Mouse (Mus musculus) forebrain, postnatal 0 days (tissue): ENCODE data around the gene Csnk1e. TPM values are rescaled to one million over a fixed set of nuclear protein-coding genes. Genes with fewer than 3 reads are reported as not detected.

Source experiments
- ATAC-seq: fragments of 200-750 bp; cut with Nextera tagmentation; 2 replicates; pipeline ENCODE4 v1.8.0; 2017; ENCODE audit warnings: mild to moderate bottlenecking, moderate library complexity
- DNase-seq: peaks from one replicate; pipeline ENCODE4 v3.0.0-alpha.2; 2015
- H3K27ac ChIP-seq: fragments of 300-500 bp; sonication (generic); 2 replicates; pipeline ENCODE4 v1.5.1; 2014; ENCODE audit warnings: low read depth, mild to moderate bottlenecking, antibody characterized with exemption, low read length, moderate library complexity, mixed read lengths
- H3K27me3 ChIP-seq: fragments of 300-500 bp; sonication (generic); 2 replicates; pipeline ENCODE4 v1.6.1; 2014; ENCODE audit warnings: mild to moderate bottlenecking, low read length, mixed read lengths; ENCODE audit not compliant: insufficient read depth
- H3K36me3 ChIP-seq: fragments of 300-500 bp; sonication (generic); 2 replicates; pipeline ENCODE4 v1.6.1; 2014; ENCODE audit warnings: mild to moderate bottlenecking, moderate library complexity; ENCODE audit not compliant: insufficient read depth
- H3K4me1 ChIP-seq: fragments of 300-500 bp; sonication (generic); 2 replicates; pipeline ENCODE4 v1.6.1; 2014; ENCODE audit warnings: antibody characterized with exemption; ENCODE audit not compliant: insufficient read depth
- H3K4me2 ChIP-seq: fragments of 300-500 bp; sonication (generic); 2 replicates; pipeline ENCODE4 v1.6.1; 2014; ENCODE audit warnings: low read depth, mild to moderate bottlenecking, moderate library complexity
- H3K4me3 ChIP-seq: fragments of 300-500 bp; sonication (generic); 2 replicates; pipeline ENCODE4 v1.5.1; 2014; ENCODE audit warnings: low read depth, low read length, mixed read lengths
- H3K9ac ChIP-seq: fragments of 300-500 bp; sonication (generic); 2 replicates; pipeline ENCODE4 v1.6.1; 2014; ENCODE audit warnings: mild to moderate bottlenecking
- H3K9me3 ChIP-seq: fragments of 300-500 bp; sonication (generic); 2 replicates; pipeline ENCODE4 v1.6.1; 2016; ENCODE audit warnings: low read length
- CTCF ChIP-seq: sonication (generic); IDR thresholded peaks from 2 replicates; pipeline ENCODE4 v1.5.1; 2016; ENCODE audit warnings: antibody characterized with exemption, control low read depth, low read depth
- WGBS: fragments of 180-500 bp; shearing (Covaris S2); extraction: QIAGEN DNeasy Blood & Tissue Kit; methylation state at CpG from one replicate; pipeline ENCODE4 v1.1.7; 2014; 5-methylcytosine and 5-hydroxymethylcytosine counted together
- polyA plus RNA-seq: library from polyadenylated mRNA; unstranded; fragments of >200 nt; fragmentation: Nextera tagmentation; extraction: Ambion mirVana; gene quantifications from 2 replicates; pipeline ENCODE4 v1.2.1, GENCODE M21; 2015
- total RNA-seq: library from RNA; depleted of rRNA; stranded (reverse); fragments of >200 nt; gene quantifications from 2 replicates; pipeline ENCODE4 v1.2.3, GENCODE M21; 2014

The Csnk1e gene
- total and polyA plus RNA-seq, 2 experiments from 2014 or later, result 248 to 490 TPM

- WGBS, result 82% methylated on average over 8 of the region's 8 CpGs
- no peak for ATAC-seq
- H3K9ac ChIP-seq, result no peak overlapping the region
- H3K36me3 ChIP-seq, result peaks cover 17% of the 10 kb centered on the region
- H3K9me3 ChIP-seq, result no peaks in the 10 kb centered on the region
- no peak for DNase-seq
- no peaks in the 10 kb centered on the region for H3K27me3 ChIP-seq
- H3K4me1 ChIP-seq, result no peaks in the 10 kb centered on the region
- no peak overlapping the region for H3K4me2 ChIP-seq
- no peak overlapping the region for H3K4me3 ChIP-seq
- H3K27ac ChIP-seq, result no peak overlapping the region
- TF ChIP-seq CTCF, result no peak
Measured at GRCm38 (mm10) chr15:79413802-79414201, 41.6 kb downstream of the Csnk1e start.

DNA sequence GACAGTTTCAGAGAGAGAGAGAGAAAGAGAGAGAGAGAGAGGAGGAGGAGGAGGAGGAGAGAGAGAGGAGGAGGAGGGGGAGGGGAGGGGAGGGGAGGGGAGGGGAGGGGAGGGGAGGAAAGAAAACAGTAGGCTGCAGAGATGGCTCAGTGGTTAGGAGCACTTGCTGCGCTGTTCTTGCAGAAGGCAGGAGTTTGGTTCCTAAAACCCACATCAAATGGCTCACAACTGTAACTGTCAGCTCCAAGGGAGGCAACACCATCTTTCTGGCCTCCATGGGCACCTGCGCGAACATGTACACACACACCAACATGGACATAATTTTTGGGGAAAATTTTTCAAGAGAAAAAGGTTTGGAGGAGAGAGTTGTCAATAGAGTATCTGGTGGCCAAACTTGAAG is 42.2 kb downstream of the Csnk1e start:
- Histone ChIP-seq H3K9ac (no peak overlapping the region), H3K9me3 (no peaks in the 10 kb centered on the region), H3K4me3 (no peak overlapping the region), H3K4me1 (no peaks in the 10 kb centered on the region), H3K27me3 (no peaks in the 10 kb centered on the region), H3K36me3 (peaks cover 11% of the 10 kb centered on the region), H3K4me2 (no peak overlapping the region), H3K27ac (no peak overlapping the region)
- ATAC-seq (no peak), DNase-seq (no peak)
- 97% methylated on average over 3 of the region's 3 CpGs for WGBS
- no peak for TF ChIP-seq CTCF

DNA sequence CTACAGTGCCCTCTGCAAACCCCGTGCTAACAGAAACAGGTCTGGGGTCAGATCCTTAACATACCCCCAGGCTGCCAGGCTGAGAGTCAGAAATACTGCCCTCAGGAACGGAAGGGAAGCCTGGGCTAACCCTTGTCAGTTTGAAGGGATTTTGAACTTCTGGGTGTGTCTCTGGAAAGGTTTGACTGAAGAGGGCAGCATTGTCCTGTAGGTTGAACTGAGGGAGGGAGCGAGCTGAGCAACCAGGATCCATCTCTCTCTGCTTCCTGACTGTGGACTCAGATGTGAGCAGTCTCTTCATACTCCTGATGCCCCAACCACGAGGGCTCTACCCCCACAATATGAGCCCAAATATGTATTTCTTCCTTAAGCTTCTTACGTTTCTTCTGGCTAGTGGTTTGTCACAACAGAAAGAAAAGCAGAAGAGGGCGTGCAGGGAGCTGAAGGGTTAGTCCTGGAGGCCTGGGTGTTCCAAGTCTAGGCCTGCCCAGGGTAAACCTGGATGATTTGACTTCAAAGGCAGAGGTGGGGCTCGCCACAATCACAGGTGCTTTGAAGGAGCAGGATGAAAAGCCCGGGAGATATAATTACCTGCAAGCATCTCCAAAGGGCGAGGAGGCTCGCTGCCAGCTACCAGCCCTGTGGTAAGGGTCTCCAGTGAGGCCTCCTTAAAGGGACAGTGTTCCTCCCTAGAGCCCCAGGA is 43.9 kb downstream of the Csnk1e start:
- ATAC-seq, result no peak
- WGBS, result 54% methylated on average over 10 of the region's 10 CpGs

DNA sequence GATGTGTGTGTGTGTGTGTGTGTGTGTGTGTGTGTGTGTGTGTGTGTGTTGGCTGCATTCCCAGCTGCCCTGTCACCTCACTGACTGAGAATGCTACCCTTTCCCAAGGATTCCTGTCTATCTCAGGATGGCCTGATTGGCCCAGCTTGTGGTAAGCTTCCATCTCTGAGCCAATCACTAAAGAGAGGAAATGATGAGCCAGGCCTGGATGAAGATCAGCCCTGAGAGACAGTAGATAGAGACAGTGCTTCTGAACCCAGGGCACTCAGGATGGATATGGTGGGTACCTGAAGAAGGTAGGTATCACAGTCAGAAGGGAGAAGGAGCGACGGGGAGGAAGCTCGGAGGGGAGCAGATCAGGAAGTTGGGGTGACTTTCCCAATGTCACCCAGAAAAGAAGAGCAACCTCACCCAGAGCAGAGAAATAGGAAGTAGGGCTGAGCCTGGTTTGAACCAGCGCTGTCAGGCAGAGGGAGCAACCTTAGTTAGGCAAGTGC is 46.2 kb downstream of the Csnk1e start:
- Histone ChIP-seq H3K9ac (no peak overlapping the region), H3K36me3 (no peaks in the 10 kb centered on the region), H3K4me3 (no peak overlapping the region), H3K4me1 (no peaks in the 10 kb centered on the region), H3K4me2 (no peak overlapping the region), H3K27ac (no peak overlapping the region), H3K27me3 (no peaks in the 10 kb centered on the region), H3K9me3 (no peaks in the 10 kb centered on the region)
- no peak for ATAC-seq
- whole genome bisulfite sequencing, result 87% methylated on average over 4 of the region's 4 CpGs
- no peak for DNase-seq
- TF ChIP-seq CTCF, result no peak

More for the DNA sequence above, 43.9 kb downstream of the Csnk1e start:
- Histone ChIP-seq H3K9ac (no peak overlapping the region), H3K4me2 (no peak overlapping the region), H3K36me3 (no peaks in the 10 kb centered on the region), H3K27me3 (no peaks in the 10 kb centered on the region), H3K4me3 (no peak overlapping the region), H3K27ac (no peak overlapping the region), H3K4me1 (no peaks in the 10 kb centered on the region), H3K9me3 (no peaks in the 10 kb centered on the region)
- DNase-seq, result no peak
- TF ChIP-seq CTCF, result no peak

DNA sequence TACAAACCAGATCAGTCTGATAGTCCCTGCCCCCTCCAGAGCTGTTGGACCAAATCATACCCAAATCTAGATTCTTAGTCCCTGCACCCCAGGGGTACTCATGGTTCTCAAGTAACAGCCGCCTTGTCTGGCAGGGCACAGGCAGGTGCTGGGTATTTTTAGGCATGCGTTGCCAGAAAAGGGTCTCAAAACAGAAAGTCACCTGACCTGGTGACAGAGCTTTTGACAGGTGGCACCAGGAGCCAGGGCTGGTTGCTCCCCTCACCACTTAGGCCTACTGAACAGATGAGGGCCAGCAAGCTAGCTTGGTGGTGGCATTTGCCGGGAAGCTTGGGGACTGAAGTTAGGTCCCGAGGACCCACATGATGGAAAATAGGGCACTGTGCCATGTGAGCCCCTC is 48.8 kb downstream of the Csnk1e start:
- Histone ChIP-seq H3K36me3 (no peaks in the 10 kb centered on the region), H3K27me3 (no peaks in the 10 kb centered on the region), H3K9me3 (no peaks in the 10 kb centered on the region), H3K4me2 (no peak overlapping the region), H3K27ac (no peak overlapping the region), H3K4me1 (peaks cover under 1% of the 10 kb centered on the region; the same call in 1 of the 2 replicates), H3K4me3 (no peak overlapping the region), H3K9ac (no peak overlapping the region)
- no peak for DNase-seq
- WGBS, result 84% methylated on average over 4 of the region's 4 CpGs
- TF ChIP-seq CTCF, result no peak
- ATAC-seq, result no peak

GRCm38 (mm10) chr15:79404277-79404676 is 51.1 kb downstream of the Csnk1e start:
- ATAC-seq (no peak), DNase-seq (no peak)
- Histone ChIP-seq H3K4me2 (0 out of 2 replicates have a peak overlapping the region, but pooled peaks have one; percentile 85), H3K27me3 (no peaks in the 10 kb centered on the region), H3K4me3 (no peak overlapping the region), H3K27ac (no peak overlapping the region), H3K36me3 (no peaks in the 10 kb centered on the region), H3K9me3 (no peaks in the 10 kb centered on the region), H3K9ac (no peak overlapping the region), H3K4me1 (peaks cover 9% of the 10 kb centered on the region; the same call in 1 of the 2 replicates)
- no peak for TF ChIP-seq CTCF
- WGBS, result 73% methylated on average over 1 of the region's 1 CpGs

DNA sequence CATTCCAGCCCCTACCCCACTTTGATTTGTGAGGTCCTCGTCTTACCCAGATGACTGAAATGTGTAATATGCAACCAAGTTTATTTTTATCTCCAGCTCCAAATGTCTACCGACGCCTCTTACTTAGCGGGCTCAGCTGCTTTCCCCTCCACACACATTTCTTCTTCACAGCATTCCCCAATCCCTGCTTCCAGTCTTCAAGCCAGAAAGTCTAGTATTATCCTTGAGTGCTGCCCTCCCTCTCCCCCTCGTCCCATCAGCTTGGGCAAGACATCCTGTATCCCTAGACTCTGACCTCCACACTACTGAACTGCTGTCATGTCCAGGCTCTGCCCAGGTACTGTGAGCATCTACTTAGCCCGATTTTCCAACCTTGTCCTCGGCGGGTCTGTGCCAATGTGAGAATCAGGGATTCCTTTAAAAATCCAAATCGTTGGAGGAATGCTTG is 51.6 kb downstream of the Csnk1e start:
- H3K27ac ChIP-seq, result peak overlapping the region; percentile 83; the same call in 1 of the 2 replicates
- peaks cover 9% of the 10 kb centered on the region; the same call in 1 of the 2 replicates for H3K4me1 ChIP-seq
- DNase-seq (no peak), ATAC-seq (no peak)
- no peaks in the 10 kb centered on the region for H3K9me3 ChIP-seq
- no peak for TF ChIP-seq CTCF
- H3K27me3 ChIP-seq, result no peaks in the 10 kb centered on the region
- 16% methylated on average over 9 of the region's 9 CpGs for WGBS
- H3K4me3 ChIP-seq, result peak overlapping the region; percentile 99
- peak overlapping the region; percentile 85 for H3K4me2 ChIP-seq
- H3K9ac ChIP-seq, result peak overlapping the region; percentile 89
- H3K36me3 ChIP-seq, result no peaks in the 10 kb centered on the region
